Mouse (Mus musculus): ENCODE results near the gene Large2. TPM values are rescaled to one million over a fixed set of nuclear protein-coding genes. Genes with fewer than 3 reads are reported as not detected.

Large2 gene
- polyA plus RNA-seq, 1 experiment from 2014 or later = 10.7 TPM

DNA sequence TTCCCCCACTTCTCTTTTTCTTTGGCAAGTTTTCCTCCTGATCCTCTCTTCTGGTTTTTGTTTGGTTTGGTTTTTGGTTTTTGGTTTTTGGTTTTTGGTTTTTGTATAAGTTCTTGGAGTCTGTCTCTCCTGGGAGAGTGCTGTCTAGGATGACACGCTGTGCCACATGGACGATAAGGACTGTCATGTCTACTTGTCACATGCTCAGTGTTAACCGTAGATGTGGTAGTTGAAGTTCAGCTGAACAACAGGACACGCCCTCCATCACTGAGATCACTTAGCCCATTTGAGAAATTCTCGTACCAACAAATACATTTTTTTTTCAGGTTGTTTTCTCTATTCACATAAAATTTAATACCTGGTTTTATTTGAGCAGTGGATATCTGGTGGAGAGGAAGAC is 57.4 kb downstream of the Large2 start:
- Histone ChIP-seq H3K9me3 (no peaks in the 10 kb centered on the region), H3K9ac (replicated peaks) (no peak overlapping the region), H3K4me1 (replicated peaks) (no peaks in the 10 kb centered on the region), H3K4me2 (no peak overlapping the region), H3K27ac (no peak overlapping the region), H3K4me3 (replicated peaks) (no peak overlapping the region), H3K27me3 (no peaks in the 10 kb centered on the region), H3K36me3 (peaks cover 22% of the 10 kb centered on the region)
- WGBS = 88% methylated on average over 5 of the region's 5 CpGs
- ATAC-seq (ENCODE audit: insufficient number of reproducible peaks, insufficient read depth, low FRiP score, low TSS enrichment, low read depth) = no peak

DNA sequence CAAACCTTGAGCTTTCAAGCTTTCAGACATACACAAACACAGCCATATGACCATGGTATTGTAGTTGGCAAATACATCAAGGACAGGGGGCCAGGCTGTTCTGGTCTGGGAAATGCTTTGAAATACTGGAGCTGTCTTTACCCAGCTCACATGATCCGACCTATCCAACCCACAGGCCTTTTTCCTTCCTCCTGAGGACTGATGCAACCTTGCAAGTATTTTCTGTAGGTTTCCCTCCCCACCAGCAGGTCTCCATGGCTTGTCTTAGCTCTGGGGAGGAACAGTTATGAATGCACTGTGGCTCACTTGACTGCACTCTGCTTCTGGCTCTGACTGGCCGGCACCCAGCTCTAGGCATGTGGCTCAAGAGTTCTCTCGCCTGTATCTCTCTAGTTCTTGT is 58.0 kb downstream of the Large2 start:
- no peak overlapping the region for H3K4me2 ChIP-seq
- H3K27me3 ChIP-seq = no peaks in the 10 kb centered on the region
- H3K4me1 ChIP-seq (replicated peaks) = no peaks in the 10 kb centered on the region
- peaks cover 21% of the 10 kb centered on the region for H3K36me3 ChIP-seq
- no peak overlapping the region for H3K27ac ChIP-seq
- no peak overlapping the region for H3K9ac ChIP-seq (replicated peaks)
- no peaks in the 10 kb centered on the region for H3K9me3 ChIP-seq
- 89% methylated on average over 3 of the region's 3 CpGs for WGBS
- H3K4me3 ChIP-seq (replicated peaks) = no peak overlapping the region
- ATAC-seq (ENCODE audit: insufficient number of reproducible peaks, insufficient read depth, low FRiP score, low TSS enrichment, low read depth) = no peak

Small RNA genes within 50 kb of the gene (microRNA-seq; reads per million reads assigned to microRNA genes)
- not detected for gene Mir7000

Other genes with a start within 250 kb of the Large2 start
- gene Pex16, start 193 bp downstream of the Large2 start, polyA plus RNA-seq (2016; fragmentation: Nextera tagmentation; extraction: Ambion mirVana) = 17.1 and 17.6 TPM in 2 replicates
- 3.0 and 3.3 TPM in 2 replicates for gene 1700029I15Rik, start 7.7 kb upstream of the Large2 start, polyA plus RNA-seq (2016; fragmentation: Nextera tagmentation; extraction: Ambion mirVana)
- gene Mapk8ip1, start 26.4 kb upstream of the Large2 start, polyA plus RNA-seq (2016; fragmentation: Nextera tagmentation; extraction: Ambion mirVana) = 29.4 and 34.8 TPM in 2 replicates
- 27.1 TPM in 2 replicates for gene Cry2, start 59.2 kb upstream of the Large2 start, polyA plus RNA-seq (2016; fragmentation: Nextera tagmentation; extraction: Ambion mirVana)
- 7.2 and 9.1 TPM in 2 replicates for gene Slc35c1, start 85.7 kb upstream of the Large2 start, polyA plus RNA-seq (2016; fragmentation: Nextera tagmentation; extraction: Ambion mirVana)
- 5.8 TPM in 2 replicates for gene Chst1, start 224.8 kb upstream of the Large2 start, polyA plus RNA-seq (2016; fragmentation: Nextera tagmentation; extraction: Ambion mirVana)

Data from limb, embryonic 12.5 days (tissue).